Mouse (Mus musculus): Measurements from ENCODE around the gene Slc4a4.
A peak's percentile ranks its signal among the peaks of the same experiment; 100 is the strongest.

The Slc4a4 gene

GRCm38 (mm10) chr5:89194654-89195053 is 308.0 kb downstream of the Slc4a4 start:
- no peak for DNase-seq (ENCODE audit: low read depth)

- peak; percentile 65 for DNase-seq (ENCODE audit: low read depth)
These were observed 311.9 kb downstream of the Slc4a4 start for GRCm38 (mm10) chr5:89198501-89198900.

- no peak for DNase-seq (ENCODE audit: low read depth)
These were observed 323.5 kb downstream of the Slc4a4 start for GRCm38 (mm10) chr5:89209973-89210703.

- no peak for DNase-seq (ENCODE audit: low read depth)
These were observed 324.4 kb downstream of the Slc4a4 start for GRCm38 (mm10) chr5:89211057-89211456.

- no peak for DNase-seq (ENCODE audit: low read depth)
These were observed 331.6 kb downstream of the Slc4a4 start for GRCm38 (mm10) chr5:89218222-89218621.

GRCm38 (mm10) chr5:89218709-89219108 is 332.1 kb downstream of the Slc4a4 start:
- no peak for DNase-seq (ENCODE audit: low read depth)

GRCm38 (mm10) chr5:89221658-89222057 is 335.0 kb downstream of the Slc4a4 start:
- DNase-seq (ENCODE audit: low read depth): peak; percentile 4

GRCm38 (mm10) chr5:89223061-89223740 is 336.6 kb downstream of the Slc4a4 start:
- no peak for DNase-seq (ENCODE audit: low read depth)

- DNase-seq (ENCODE audit: low read depth): no peak
These were observed 337.2 kb downstream of the Slc4a4 start for GRCm38 (mm10) chr5:89223744-89224368.

- peak; percentile 5 for DNase-seq (ENCODE audit: low read depth)
These were observed 341.3 kb downstream of the Slc4a4 start for GRCm38 (mm10) chr5:89227948-89228347.

GRCm38 (mm10) chr5:89229606-89230005 is 343.0 kb downstream of the Slc4a4 start:
- DNase-seq (ENCODE audit: low read depth): no peak

GRCm38 (mm10) chr5:89232313-89232712 is 345.7 kb downstream of the Slc4a4 start:
- DNase-seq (ENCODE audit: low read depth): no peak

GRCm38 (mm10) chr5:89251806-89252205 is 365.2 kb downstream of the Slc4a4 start:
- DNase-seq (ENCODE audit: low read depth): no peak

GRCm38 (mm10) chr5:89259804-89260492 is 373.3 kb downstream of the Slc4a4 start:
- no peak for DNase-seq (ENCODE audit: low read depth)

- no peak for DNase-seq (ENCODE audit: low read depth)
These were observed 390.4 kb downstream of the Slc4a4 start for GRCm38 (mm10) chr5:89277049-89277448.

- no peak for DNase-seq (ENCODE audit: low read depth)
These were observed 391.0 kb downstream of the Slc4a4 start for GRCm38 (mm10) chr5:89277616-89278015.

- DNase-seq (ENCODE audit: low read depth): no peak
These were observed 391.7 kb downstream of the Slc4a4 start for GRCm38 (mm10) chr5:89278309-89278708.

- DNase-seq (ENCODE audit: low read depth): no peak
These were observed 393.8 kb downstream of the Slc4a4 start for GRCm38 (mm10) chr5:89280312-89280863.
